Mouse (Mus musculus): ENCODE data around the gene Ift22. TPM values are rescaled to one million over a fixed set of nuclear protein-coding genes. Genes with fewer than 3 reads are reported as not detected.
"Not testable (repeated sequence)": the region's sequence is repeated elsewhere in the genome, so short reads cannot be mapped to it uniquely, and the experiment has no call there.

The Ift22 gene
- total and polyA plus RNA-seq, 3 experiments: 7.7 to 42.0 (median 29.0) TPM

- no peak for DNase-seq
Measured at GRCm38 (mm10) chr5:136947874-136948273, 39.9 kb downstream of the Ift22 start.

GRCm38 (mm10) chr5:136949551-136950336 is 41.8 kb downstream of the Ift22 start:
- not testable (repeated sequence) for DNase-seq

GRCm38 (mm10) chr5:136950521-136950920 is 42.6 kb downstream of the Ift22 start:
- DNase-seq: no peak

GRCm38 (mm10) chr5:136952153-136952552 is 44.2 kb downstream of the Ift22 start:
- DNase-seq: no peak

- DNase-seq: peak; percentile 98
Measured at GRCm38 (mm10) chr5:136953015-136953414, 45.1 kb downstream of the Ift22 start, which contains the start of gene Fis1. Fis1 (plus strand) TSS chr5:136953275.

GRCm38 (mm10) chr5:136953440-136953951 is 45.5 kb downstream of the Ift22 start:
- peak; percentile 57 for DNase-seq

GRCm38 (mm10) chr5:136955622-136956021 is 47.7 kb downstream of the Ift22 start:
- DNase-seq: no peak

GRCm38 (mm10) chr5:136957250-136957649 is 49.3 kb downstream of the Ift22 start:
- DNase-seq: no peak

GRCm38 (mm10) chr5:136958991-136959605 is 51.1 kb downstream of the Ift22 start:
- no peak for DNase-seq

GRCm38 (mm10) chr5:136960053-136960452 is 52.1 kb downstream of the Ift22 start:
- no peak for DNase-seq

- no peak for DNase-seq
Measured at GRCm38 (mm10) chr5:136961334-136961982, 53.5 kb downstream of the Ift22 start.

- DNase-seq: peak; percentile 94
Measured at GRCm38 (mm10) chr5:136961983-136962461, 54.1 kb downstream of the Ift22 start.

- DNase-seq: peak; percentile 83
Measured at GRCm38 (mm10) chr5:136962501-136962900, 54.6 kb downstream of the Ift22 start.

- DNase-seq: no peak
Measured at GRCm38 (mm10) chr5:136962966-136963540, 55.1 kb downstream of the Ift22 start.

Other genes with a start within 250 kb of the Ift22 start
- not detected for gene Myl10, start 215.0 kb upstream of the Ift22 start, total RNA-seq (2021)
- not detected in 2 replicates for gene Myl10, start 215.0 kb upstream of the Ift22 start, polyA plus RNA-seq (2012; rRNA removed)
- not detected for gene Col26a1, start 24.9 kb upstream of the Ift22 start, total RNA-seq (2021)
- gene Col26a1, start 24.9 kb upstream of the Ift22 start, polyA plus RNA-seq (2012; rRNA removed): 0.20 and 0.26 TPM in 2 replicates
- 100 to 1,000 TPM; 143 to 225 TPM for gene Fis1, start 45.1 kb downstream of the Ift22 start, total RNA-seq (2021)
- 136 and 184 TPM in 2 replicates for gene Fis1, start 45.1 kb downstream of the Ift22 start, polyA plus RNA-seq (2012; rRNA removed)
- 10 to 100 TPM; 11.2 to 18.8 TPM for gene Cldn15, start 58.5 kb downstream of the Ift22 start, total RNA-seq (2021)
- 19.7 and 20.2 TPM in 2 replicates for gene Cldn15, start 58.5 kb downstream of the Ift22 start, polyA plus RNA-seq (2012; rRNA removed)
- gene Plod3, start 78.9 kb downstream of the Ift22 start, total RNA-seq (2021): 10 to 100 TPM; 68.5 to 74.3 TPM
- gene Plod3, start 78.9 kb downstream of the Ift22 start, polyA plus RNA-seq (2012; rRNA removed): 75.6 and 86.3 TPM in 2 replicates
- gene Znhit1, start 79.9 kb downstream of the Ift22 start, total RNA-seq (2021): 100 to 1,000 TPM; 102 to 109 TPM
- 151 and 155 TPM in 2 replicates for gene Znhit1, start 79.9 kb downstream of the Ift22 start, polyA plus RNA-seq (2012; rRNA removed)
- gene Vgf, start 118.2 kb downstream of the Ift22 start, total RNA-seq (2021): 10 to 100 TPM; 10.1 to 51.2 TPM
- gene Vgf, start 118.2 kb downstream of the Ift22 start, polyA plus RNA-seq (2012; rRNA removed): 5.3 and 7.0 TPM in 2 replicates
- 100 to 1,000 TPM in 1 of 2 experiments, 10 to 100 TPM in 1; 75.4 to 114 TPM for gene Ap1s1, start 138.0 kb downstream of the Ift22 start, total RNA-seq (2021)
- 46.5 and 56.7 TPM in 2 replicates for gene Ap1s1, start 138.0 kb downstream of the Ift22 start, polyA plus RNA-seq (2012; rRNA removed)
- 1 to 10 TPM; 3.9 to 5.3 TPM for gene Serpine1, start 164.1 kb downstream of the Ift22 start, total RNA-seq (2021)
- 1.3 and 2.1 TPM in 2 replicates for gene Serpine1, start 164.1 kb downstream of the Ift22 start, polyA plus RNA-seq (2012; rRNA removed)
- gene Trim56, start 208.1 kb downstream of the Ift22 start, total RNA-seq (2021): 10 to 100 TPM; 37.1 to 47.0 TPM
- gene Trim56, start 208.1 kb downstream of the Ift22 start, polyA plus RNA-seq (2012; rRNA removed): 13.3 and 19.6 TPM in 2 replicates
- not detected for gene Muc3, start 241.2 kb downstream of the Ift22 start, total RNA-seq (2021)
- not detected in 2 replicates for gene Muc3, start 241.2 kb downstream of the Ift22 start, polyA plus RNA-seq (2012; rRNA removed)

All from adrenal gland, adult 2 months (tissue).